Mouse (Mus musculus) hindbrain, embryonic 13.5 days (tissue): ENCODE measurements around the gene Casp1. TPM values are rescaled to one million over a fixed set of nuclear protein-coding genes. Genes with fewer than 3 reads are reported as not detected.

Experiments used
- ATAC-seq: fragments of 200-750 bp; cut with Nextera tagmentation; 2 replicates; pipeline ENCODE4 v1.8.0; 2017; ENCODE audit warnings: moderate TSS enrichment; ENCODE audit not compliant: low FRiP score
- H3K27ac ChIP-seq: fragments of 300-500 bp; sonication (generic); 2 replicates; pipeline ENCODE4 v1.5.1; 2015; ENCODE audit warnings: inconsistent platforms, mild to moderate bottlenecking, moderate library complexity
- H3K27me3 ChIP-seq: fragments of 300-500 bp; sonication (generic); 2 replicates; pipeline ENCODE4 v1.6.1; 2015; ENCODE audit warnings: mild to moderate bottlenecking, inconsistent platforms
- H3K36me3 ChIP-seq: fragments of 300-500 bp; sonication (generic); 2 replicates; pipeline ENCODE4 v1.6.1; 2015; ENCODE audit warnings: mild to moderate bottlenecking, inconsistent platforms
- H3K4me1 ChIP-seq: fragments of 300-500 bp; sonication (generic); replicated peaks from 2 replicates; pipeline ENCODE4 v1.6.1; 2015; ENCODE audit warnings: inconsistent platforms
- H3K4me2 ChIP-seq: fragments of 300-500 bp; sonication (generic); 2 replicates; pipeline ENCODE4 v1.6.1; 2015; ENCODE audit warnings: inconsistent platforms, mild to moderate bottlenecking, moderate library complexity
- H3K4me3 ChIP-seq: fragments of 300-500 bp; sonication (generic); 2 replicates; pipeline ENCODE4 v1.5.1; 2015; ENCODE audit warnings: mild to moderate bottlenecking, inconsistent platforms
- H3K9ac ChIP-seq: fragments of 300-500 bp; sonication (generic); 2 replicates; pipeline ENCODE4 v1.6.1; 2015; ENCODE audit warnings: mild to moderate bottlenecking, inconsistent platforms
- H3K9me3 ChIP-seq: fragments of 300-500 bp; sonication (generic); 2 replicates; pipeline ENCODE4 v1.6.1; 2016; ENCODE audit warnings: inconsistent platforms
- WGBS: fragments of 180-500 bp; shearing (Covaris S2); methylation state at CpG from one replicate; pipeline ENCODE4 v1.1.7; 2015; 5-methylcytosine and 5-hydroxymethylcytosine counted together
- polyA plus RNA-seq: library from polyadenylated mRNA; unstranded; fragments of >200 nt; fragmentation: Nextera tagmentation; extraction: Ambion mirVana; gene quantifications from 2 replicates; pipeline ENCODE4 v1.2.1, GENCODE M21; 2015

Casp1 gene
- polyA plus RNA-seq, 1 experiment from 2014 or later, result 0.65 TPM

DNA sequence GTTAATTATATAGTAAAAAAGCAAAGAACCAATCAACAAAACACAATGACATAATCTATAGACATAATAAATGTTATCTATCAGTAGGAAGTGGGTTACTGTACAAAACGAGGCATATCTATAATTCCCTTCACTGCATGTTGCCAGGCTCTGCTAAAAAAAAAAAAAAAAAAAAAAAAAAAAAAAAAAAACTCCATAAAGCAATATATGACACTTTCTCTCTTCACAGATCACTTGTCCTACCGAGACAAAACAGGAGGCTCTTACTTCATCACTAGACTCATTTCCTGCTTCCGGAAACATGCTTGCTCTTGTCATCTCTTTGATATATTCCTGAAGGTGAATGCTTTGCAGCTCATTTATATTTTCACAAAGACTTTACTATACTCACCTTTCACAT, 29.9 kb downstream of the Casp1 start:
- H3K9ac ChIP-seq, result no peak overlapping the region
- no peaks in the 10 kb centered on the region for H3K9me3 ChIP-seq
- H3K4me3 ChIP-seq, result no peak overlapping the region
- no peaks in the 10 kb centered on the region for H3K36me3 ChIP-seq
- H3K4me1 ChIP-seq, result no peaks in the 10 kb centered on the region
- H3K27me3 ChIP-seq, result no peaks in the 10 kb centered on the region
- no peak overlapping the region for H3K27ac ChIP-seq
- H3K4me2 ChIP-seq, result no peak overlapping the region
- ATAC-seq, result no peak
- 76% methylated on average over 3 of the region's 3 CpGs for WGBS

DNA sequence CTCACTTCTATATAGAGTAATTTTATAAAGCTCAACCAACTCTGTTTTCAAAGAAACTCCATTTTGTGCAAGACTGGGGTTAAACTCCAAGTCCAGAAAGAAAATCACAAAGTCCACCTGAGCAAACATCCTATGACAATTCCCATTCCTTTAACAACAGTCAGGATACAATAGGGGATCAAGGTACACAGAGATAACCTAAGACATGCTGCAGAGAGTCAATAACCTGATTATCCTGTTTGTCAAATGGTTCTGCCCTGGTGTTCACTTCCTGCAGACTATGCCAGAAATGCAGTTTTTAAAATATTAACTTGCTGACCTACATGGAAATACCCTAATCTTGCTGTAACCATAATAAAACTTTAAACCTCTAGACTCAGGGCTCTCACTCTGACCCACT, 34.1 kb downstream of the Casp1 start:
- no peaks in the 10 kb centered on the region for H3K27me3 ChIP-seq
- H3K36me3 ChIP-seq, result no peaks in the 10 kb centered on the region
- no peak for ATAC-seq

DNA sequence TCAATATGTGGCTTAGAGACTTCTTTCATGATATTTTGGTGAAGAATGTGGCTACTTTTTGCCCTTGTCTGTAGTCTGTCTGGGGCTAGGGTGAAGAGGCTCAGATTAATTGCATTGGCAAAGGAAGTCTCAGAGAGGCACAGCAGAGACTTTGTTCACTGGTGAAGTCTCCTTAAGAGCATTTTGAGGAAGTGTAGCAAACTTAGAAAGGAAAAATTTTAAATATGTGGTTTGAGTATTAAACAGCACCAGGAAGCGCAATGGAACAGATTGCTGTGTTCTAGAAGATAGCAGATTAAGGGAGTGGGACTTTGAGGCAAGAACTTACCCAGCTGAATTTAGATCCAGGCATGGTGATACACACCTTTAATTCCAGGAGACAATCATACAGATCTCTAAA, 35.1 kb downstream of the Casp1 start:
- Histone ChIP-seq H3K4me1 (no peaks in the 10 kb centered on the region), H3K4me2 (no peak overlapping the region), H3K4me3 (no peak overlapping the region), H3K9me3 (no peaks in the 10 kb centered on the region), H3K36me3 (no peaks in the 10 kb centered on the region), H3K9ac (no peak overlapping the region), H3K27me3 (no peaks in the 10 kb centered on the region), H3K27ac (no peak overlapping the region)
- no peak for ATAC-seq
- WGBS, result 100% methylated on average over 1 of the region's 1 CpGs

More for the DNA sequence above, 34.1 kb downstream of the Casp1 start:
- Histone ChIP-seq H3K4me2 (no peak overlapping the region), H3K27ac (no peak overlapping the region), H3K9me3 (no peaks in the 10 kb centered on the region), H3K4me3 (no peak overlapping the region), H3K9ac (no peak overlapping the region), H3K4me1 (no peaks in the 10 kb centered on the region)

DNA sequence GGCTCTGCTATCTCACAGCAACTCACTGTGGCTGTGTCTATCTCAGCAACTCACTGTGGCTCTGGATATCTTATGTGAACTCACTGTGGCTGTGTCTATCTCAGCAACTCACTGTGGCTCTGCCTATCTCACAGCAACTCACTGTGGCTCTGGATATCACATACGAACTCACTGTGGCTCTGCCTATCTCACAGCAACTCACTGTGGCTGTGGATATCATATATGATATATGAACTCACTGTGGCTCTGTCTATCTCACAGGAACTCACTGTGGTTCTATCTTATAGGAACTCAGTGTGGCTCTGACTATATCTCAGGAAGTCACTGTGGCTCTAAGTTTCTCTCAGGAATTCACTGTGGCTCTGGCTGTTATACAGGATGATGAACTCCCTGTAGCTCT, 44.8 kb downstream of the Casp1 start:
- Histone ChIP-seq H3K36me3 (no peaks in the 10 kb centered on the region), H3K4me3 (no peak overlapping the region), H3K27ac (no peak overlapping the region), H3K9ac (no peak overlapping the region), H3K9me3 (no peaks in the 10 kb centered on the region), H3K4me1 (no peaks in the 10 kb centered on the region), H3K27me3 (no peaks in the 10 kb centered on the region), H3K4me2 (no peak overlapping the region)
- no peak for ATAC-seq
- 91% methylated on average over 1 of the region's 1 CpGs for WGBS

DNA sequence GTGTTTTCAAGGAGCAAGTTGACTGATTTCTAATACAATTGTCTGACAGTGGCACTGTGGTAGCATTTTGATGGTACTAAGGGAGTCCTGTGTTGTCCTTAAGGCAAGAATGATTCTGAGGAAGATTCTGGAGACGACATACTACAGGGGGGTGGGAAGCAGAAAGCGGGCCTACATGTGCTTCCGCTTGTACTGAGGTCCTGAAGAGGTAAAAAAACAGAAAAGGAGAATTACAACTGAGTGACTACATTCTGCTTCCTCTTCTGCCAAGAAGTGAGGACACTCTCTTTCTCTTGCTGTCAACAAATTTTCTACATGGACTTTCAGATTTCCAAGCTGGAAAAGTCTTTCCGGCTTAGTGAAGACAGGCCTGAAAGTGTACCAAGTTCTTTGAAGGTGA, 45.8 kb downstream of the Casp1 start:
- Histone ChIP-seq H3K9ac (no peak overlapping the region), H3K36me3 (no peaks in the 10 kb centered on the region), H3K27me3 (no peaks in the 10 kb centered on the region), H3K27ac (no peak overlapping the region), H3K4me1 (no peaks in the 10 kb centered on the region), H3K4me3 (no peak overlapping the region), H3K4me2 (no peak overlapping the region), H3K9me3 (no peaks in the 10 kb centered on the region)
- 91% methylated on average over 4 of the region's 4 CpGs for WGBS
- no peak for ATAC-seq

DNA sequence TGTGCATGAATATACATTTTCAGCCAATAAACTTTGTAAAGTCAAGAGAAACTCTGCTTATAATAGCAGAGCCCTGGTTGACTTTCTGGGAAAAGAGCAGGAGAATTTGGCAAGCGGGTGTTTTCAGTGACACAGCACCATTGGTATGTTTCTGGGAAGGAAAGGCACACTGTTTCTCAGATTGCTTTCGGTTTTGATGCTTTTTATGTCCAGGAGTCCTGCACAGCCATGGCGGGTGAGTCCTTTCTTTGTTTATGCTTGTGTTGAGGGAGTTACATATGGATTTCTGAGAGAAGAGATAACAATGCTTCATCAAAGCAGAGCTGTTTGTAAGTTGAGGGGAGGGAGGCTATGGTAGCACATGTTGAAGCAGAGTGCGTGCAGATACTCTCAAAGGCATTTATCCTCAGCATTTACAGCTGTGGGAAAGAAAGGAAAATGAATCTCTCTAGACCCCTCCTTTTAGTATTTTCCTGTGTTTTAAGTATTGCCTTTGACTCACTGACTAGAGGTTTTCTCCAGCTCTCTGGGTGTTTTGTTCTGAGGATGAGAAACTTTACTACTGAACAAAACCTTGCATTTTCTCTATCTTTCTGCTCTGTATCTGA, 47.1 kb downstream of the Casp1 start, which contains the start of gene Casp12:
TSS of gene Casp12 (plus strand) at position 140 of the 608 bp plus-strand sequence.
- no peak for ATAC-seq
- Histone ChIP-seq H3K27ac (no peak within 1 kb of the TSS), H3K9ac (no peak within 1 kb of the TSS), H3K4me3 (no peak within 1 kb of the TSS), H3K27me3 (no peaks in the 10 kb centered on the region), H3K4me2 (no peak within 1 kb of the TSS), H3K36me3 (no peaks in the 10 kb centered on the region), H3K9me3 (no peaks in the 10 kb centered on the region), H3K4me1 (no peaks in the 10 kb centered on the region)
- 71% methylated on average over 4 of the region's 4 CpGs for whole genome bisulfite sequencing

DNA sequence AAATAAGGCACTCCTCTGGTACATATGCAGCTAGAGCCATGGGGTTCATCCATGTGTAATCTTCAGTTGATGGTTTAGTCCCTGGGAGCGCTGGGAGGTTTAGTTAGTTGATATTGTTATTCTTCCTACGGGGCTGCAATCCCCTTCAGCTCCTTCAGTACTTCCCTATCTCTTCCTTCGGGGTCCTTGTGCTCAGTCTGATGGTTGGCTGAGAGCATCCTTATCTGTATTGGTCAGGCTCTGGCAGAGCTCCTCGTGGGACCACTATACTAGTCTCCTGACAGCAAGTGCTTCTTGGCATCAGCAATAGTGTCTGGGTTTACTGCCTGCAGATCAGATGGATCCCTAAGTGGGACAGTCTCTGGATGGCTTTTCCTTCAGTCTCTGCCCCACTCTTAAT, 49.1 kb downstream of the Casp1 start:
- no peaks in the 10 kb centered on the region for H3K36me3 ChIP-seq
- no peak for ATAC-seq

DNA sequence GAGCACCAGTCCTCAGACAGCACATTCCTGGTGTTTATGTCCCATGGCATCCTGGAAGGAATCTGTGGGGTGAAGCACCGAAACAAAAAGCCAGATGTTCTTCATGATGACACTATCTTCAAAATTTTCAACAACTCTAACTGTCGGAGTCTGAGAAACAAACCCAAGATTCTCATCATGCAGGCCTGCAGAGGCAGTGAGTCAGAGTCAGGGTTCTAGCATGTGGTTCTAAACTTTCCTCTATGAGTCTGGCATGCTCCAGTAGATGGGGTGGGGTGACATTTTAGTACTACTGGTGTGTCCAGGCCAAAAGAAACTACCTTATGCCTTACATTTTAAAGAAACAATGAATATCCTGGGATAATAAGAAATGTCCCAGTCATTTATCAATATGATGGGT, 55.4 kb downstream of the Casp1 start:
- Histone ChIP-seq H3K4me1 (no peaks in the 10 kb centered on the region), H3K27me3 (no peaks in the 10 kb centered on the region), H3K9me3 (no peaks in the 10 kb centered on the region), H3K4me3 (no peak overlapping the region), H3K9ac (no peak overlapping the region), H3K36me3 (no peaks in the 10 kb centered on the region), H3K4me2 (no peak overlapping the region), H3K27ac (no peak overlapping the region)
- WGBS, result 89% methylated on average over 2 of the region's 2 CpGs
- ATAC-seq, result no peak

More for the DNA sequence above, 49.1 kb downstream of the Casp1 start:
- 78% methylated on average over 4 of the region's 4 CpGs for WGBS
- Histone ChIP-seq H3K4me3 (no peak overlapping the region), H3K4me2 (no peak overlapping the region), H3K9ac (no peak overlapping the region), H3K27me3 (no peaks in the 10 kb centered on the region), H3K4me1 (no peaks in the 10 kb centered on the region), H3K27ac (no peak overlapping the region), H3K9me3 (no peaks in the 10 kb centered on the region)

DNA sequence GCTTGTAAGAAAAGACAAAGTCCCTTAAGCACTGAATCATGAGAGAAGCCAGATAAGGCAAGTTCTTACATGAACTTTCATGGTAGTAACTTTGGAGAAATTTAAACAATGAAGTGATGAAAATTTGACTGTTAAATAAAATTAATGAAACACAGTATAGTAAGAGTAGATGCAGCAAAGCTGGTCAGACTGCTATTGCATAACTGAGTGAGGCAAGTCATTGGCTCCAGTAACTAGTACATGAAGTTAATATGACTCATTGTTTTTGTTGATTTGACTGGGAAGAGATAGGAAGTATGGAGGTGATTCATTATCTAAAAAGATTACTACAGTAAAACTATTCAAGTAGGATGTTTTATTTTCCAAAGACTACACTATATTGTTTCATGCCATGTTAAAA, 58.5 kb downstream of the Casp1 start:
- ATAC-seq, result no peak
- no peaks in the 10 kb centered on the region for H3K36me3 ChIP-seq
- H3K4me1 ChIP-seq, result no peaks in the 10 kb centered on the region
- H3K9me3 ChIP-seq, result no peaks in the 10 kb centered on the region
- no peak overlapping the region for H3K4me3 ChIP-seq
- H3K9ac ChIP-seq, result no peak overlapping the region
- no peak overlapping the region for H3K4me2 ChIP-seq
- no peaks in the 10 kb centered on the region for H3K27me3 ChIP-seq
- H3K27ac ChIP-seq, result no peak overlapping the region

Other genes with a start within 250 kb of the Casp1 start
- gene Casp4, start 10.3 kb downstream of the Casp1 start, polyA plus RNA-seq, result 0.43 and 0.61 TPM in 2 replicates
- gene Casp12, start 46.9 kb downstream of the Casp1 start, polyA plus RNA-seq, result 0.25 and 0.65 TPM in 2 replicates